Mouse (Mus musculus): Measurements from ENCODE around the gene Olfr477.
"Not testable (repeated sequence)": the region's sequence is repeated elsewhere in the genome, so short reads cannot be mapped to it uniquely, and the experiment has no call there.

Gene Olfr477

DNA sequence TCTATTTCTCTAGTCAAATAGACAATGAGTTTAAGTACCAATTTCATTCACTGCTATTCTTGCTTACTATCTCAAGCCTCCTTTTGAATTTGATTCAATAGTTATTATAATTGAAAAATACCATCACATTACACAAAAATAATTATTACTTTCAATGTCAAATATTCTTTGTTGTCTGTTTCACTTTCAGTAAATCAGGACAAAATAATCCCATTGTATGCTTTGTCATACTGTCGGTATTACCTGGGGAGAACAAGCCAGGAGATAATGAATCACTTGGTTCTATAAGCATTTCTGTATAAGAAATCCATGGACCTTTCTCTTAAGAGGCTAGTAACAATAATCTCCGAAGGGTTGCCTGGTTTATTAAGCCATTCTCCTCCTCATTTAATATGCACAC is at the start of gene Olfr477:
Olfr477 (plus strand) TSS at position 301 of the 400 bp plus-strand sequence.
- DNase-seq = no peak

DNA sequence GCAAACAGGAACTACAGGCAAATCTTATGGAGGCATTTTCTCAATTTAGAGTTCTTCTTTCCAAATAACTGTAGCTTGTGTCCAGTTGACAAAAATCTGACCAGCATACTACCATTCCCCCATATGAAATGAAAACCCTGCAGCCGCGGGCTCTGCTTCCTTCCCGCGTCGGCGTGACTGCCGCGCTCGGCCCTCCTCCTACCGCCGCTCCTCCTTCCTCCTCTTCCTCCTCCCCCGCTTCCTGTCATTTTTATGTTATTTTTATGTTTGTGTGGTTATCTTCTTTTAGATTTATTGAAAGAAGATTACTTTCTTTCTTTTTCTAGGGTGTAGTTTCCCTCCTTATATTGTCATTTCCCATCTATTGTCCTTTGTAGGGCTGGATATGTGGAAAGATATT is 34.0 kb upstream of the Olfr477 start:
- DNase-seq = not testable (repeated sequence)

DNA sequence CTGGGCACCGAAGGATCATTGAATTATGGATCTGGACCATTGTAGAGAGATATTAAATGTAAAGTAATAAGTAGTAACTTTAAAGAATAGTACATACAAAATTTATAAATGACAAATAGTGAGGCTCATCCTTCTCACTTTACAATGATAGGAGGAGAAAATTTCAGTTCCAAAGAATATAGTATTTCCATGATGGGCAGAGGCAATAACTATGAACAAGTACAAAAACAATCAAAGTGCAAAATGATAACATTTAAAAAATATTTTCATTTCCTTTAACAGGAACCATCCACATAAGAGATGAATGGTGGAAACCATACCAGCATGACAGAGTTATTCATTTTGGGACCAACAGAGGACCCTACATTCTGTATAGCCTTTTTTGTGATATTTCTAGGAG is 32.1 kb upstream of the Olfr477 start, which contains the start of gene Olfr474:
Olfr474 (plus strand) TSS at position 301 of the 400 bp plus-strand sequence.
- no peak for DNase-seq

DNA sequence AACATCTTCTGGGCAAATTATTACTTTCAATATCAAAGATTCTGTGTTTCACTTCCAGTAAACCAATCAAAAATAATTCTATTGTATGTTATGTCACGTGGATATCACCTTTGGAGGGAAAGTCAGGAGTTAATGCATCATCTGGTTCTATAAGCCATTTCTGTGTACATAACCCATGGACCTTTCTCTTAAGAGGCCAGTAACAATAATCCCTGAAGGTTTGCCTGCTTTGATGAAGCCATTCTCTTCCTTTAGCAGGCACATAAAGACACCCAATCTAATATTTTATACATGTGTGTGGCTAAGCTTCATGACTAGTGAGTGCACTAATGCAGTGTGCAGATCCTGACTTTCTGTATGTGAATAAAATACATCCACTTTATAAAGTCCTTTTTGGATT is 22.0 kb upstream of the Olfr477 start, which contains the start of gene Olfr476:
Olfr476 (plus strand) TSS at position 301 of the 400 bp plus-strand sequence.
- DNase-seq = no peak

DNA sequence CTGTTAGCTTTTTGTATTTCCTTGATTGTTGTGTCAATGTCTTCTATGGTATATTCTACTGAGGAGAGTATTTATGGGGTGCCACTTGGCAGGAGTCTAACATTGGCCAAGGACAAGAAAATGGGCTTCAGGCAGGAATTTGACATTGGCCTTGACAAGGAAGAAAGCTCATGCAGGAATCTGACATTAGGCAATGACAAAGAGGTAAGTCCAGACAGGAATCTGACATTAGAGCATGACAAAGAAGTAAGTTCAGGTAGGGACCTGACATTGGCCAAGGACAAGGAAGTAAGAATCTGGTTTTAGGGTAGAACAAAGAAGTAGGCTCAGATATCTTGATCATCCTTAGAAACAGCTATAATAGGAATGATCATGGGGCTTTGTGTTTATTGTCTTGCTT is 27.8 kb downstream of the Olfr477 start:
- not testable (repeated sequence) for DNase-seq

DNA sequence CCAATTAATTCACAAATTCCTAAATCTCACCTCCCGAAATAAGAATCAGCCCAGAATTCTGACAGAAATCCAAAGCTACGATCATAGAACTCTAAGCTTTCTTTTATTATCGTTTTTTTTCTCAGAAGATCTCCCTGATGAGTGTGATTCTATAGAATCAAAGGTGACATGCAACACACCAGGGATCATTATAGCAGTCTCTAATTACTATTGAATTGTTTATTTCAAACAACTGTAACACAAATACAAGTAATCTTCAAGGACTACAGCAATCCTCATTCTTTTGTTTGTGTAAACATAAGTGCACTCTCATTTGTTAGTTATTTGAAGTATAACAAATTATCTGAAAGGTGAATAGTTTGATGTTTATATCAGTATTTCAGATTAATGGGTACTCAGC is 47.4 kb downstream of the Olfr477 start, which contains the start of gene Olfr478:
Olfr478 (minus strand) TSS at position 101 of the 400 bp plus-strand sequence.
- DNase-seq = no peak

Data from right cerebral cortex, postnatal 14 days (tissue).